Mouse (Mus musculus) megakaryocyte progenitor cell, adult 5-6 weeks (primary cell): Measurements from ENCODE around the gene Armc9. TPM values are rescaled to one million over a fixed set of nuclear protein-coding genes. Genes with fewer than 3 reads are reported as not detected.

Source experiments
- ATAC-seq: replicated peaks from 2 replicates; pipeline ENCODE4 v1.8.0; 2016; ENCODE audit warnings: mild to moderate bottlenecking, moderate TSS enrichment, inconsistent platforms; ENCODE audit not compliant: poor library complexity
- total RNA-seq, 2 experiments: library from RNA; stranded (forward) in 1 of 2; stranded (reverse) in 1 of 2; fragments of 157-497, 149-512 nt in 1 of 2; fragments of 200-1000 nt in 1 of 2; gene quantifications; 2 replicates each; pipeline versions ENCODE4 v1.2.3 to v1.2.4; 2015 to 2017

The Armc9 gene
- total RNA-seq, 2 experiments from 2014 or later, result 5.0 to 11.5 TPM

DNA sequence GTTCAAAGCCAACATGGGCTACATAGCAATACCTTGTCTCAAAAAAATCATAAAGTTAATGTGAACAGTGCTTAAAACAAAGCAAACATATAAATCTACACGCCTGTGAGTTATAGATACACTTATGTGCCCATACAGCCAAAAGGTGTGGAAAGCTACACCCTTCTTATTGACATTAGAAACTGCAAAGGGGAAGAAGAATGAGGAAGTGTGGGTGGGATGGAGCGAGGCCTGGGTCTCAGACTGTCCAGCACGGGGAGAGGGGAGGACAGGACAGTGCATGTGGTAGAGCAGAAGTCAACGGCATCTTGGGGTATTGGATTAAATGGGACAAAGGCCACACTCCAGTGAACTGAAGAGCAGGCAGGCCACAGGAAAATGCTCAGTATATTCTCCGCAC lies 61.8 kb downstream of the Armc9 start:
- no peak for ATAC-seq

DNA sequence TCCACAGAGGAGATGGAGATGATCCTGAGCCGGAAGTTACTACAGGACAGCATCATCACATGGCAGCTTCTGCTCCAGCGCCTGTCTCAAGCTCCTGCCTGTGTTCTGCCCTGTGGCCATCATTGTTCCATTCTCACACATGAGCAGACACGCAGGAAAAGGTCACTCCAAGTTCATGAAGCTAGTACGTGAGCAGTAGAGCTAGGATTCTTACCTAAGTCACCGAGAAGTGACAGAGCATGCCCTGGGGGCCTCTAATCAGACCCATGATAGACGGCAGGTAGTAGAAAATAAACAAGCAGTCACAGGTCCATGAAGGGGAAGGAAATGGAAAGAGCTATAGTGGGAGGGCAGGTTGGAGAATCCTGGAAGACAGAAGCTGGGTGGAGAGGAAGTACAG lies 63.4 kb downstream of the Armc9 start:
- ATAC-seq, result peak; percentile 18

DNA sequence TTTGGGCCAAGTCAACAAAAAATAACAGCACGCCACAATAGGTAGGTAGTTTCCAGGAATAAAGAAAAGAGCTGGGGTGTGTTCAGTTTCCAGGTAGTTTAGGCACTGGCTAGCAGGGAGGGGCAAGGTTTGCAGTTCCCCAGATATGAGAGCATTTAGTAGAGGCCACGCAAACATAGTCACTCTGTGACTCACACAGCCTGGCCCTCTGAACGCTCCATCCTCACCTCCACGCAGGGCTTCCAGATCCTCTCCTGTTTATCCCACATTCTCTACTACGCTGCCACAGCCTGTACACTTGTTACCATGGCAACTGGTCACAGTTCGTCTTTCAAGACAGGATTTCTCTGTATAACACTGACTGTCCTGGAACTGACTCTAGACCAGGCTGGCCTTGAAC lies 70.6 kb downstream of the Armc9 start:
- ATAC-seq, result no peak

DNA sequence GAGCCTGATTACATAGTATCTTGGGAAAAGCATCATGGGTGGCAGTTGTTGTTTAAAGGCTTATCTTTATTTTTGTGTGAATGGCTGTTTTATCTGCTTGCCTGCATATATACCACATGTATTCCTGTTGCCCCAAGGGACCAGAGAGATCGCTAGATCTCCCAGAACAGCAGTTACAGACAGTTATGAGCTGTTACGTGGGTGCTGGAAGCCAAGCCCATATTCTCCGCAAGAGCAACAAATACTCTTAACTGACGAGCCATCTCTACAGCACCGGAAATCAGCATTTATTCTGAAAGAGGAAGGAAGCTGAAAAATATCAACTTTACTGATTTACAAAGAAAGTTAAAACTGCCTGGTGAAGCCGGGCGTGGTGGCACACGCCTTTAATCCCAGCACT lies 74.1 kb downstream of the Armc9 start:
- peak; percentile 83 for ATAC-seq

DNA sequence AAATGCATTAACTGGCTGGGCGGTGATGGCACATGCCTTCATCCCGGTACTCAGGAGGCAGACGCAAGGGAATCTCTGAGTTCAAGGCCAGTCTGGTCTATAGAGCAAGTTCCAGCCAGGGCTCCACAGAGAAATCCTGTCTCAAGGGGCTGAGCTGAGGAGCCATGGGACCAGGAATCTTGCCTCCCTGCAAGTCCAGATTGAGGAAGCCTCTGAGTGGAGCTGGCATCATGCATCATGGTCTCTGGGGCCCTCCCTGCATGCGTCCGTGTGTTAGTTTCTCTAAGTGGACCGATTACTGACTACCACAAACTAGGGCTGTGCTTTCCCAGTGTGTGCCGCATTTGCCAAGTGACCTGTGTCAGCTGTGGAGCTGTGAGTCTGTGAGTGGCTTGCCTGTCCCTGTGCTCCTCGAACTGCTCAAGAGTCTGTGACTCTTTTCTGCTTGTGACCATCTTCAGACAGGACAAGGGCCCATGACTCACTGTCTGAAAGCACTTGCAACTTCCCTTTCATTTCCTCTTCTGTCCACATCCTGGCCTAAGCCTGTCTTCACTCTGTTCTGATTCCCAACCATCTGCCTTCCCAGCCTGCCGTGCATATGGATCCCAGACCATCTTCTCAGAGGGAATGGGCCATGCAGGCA lies 74.7 kb downstream of the Armc9 start:
- ATAC-seq, result peak; percentile 43

DNA sequence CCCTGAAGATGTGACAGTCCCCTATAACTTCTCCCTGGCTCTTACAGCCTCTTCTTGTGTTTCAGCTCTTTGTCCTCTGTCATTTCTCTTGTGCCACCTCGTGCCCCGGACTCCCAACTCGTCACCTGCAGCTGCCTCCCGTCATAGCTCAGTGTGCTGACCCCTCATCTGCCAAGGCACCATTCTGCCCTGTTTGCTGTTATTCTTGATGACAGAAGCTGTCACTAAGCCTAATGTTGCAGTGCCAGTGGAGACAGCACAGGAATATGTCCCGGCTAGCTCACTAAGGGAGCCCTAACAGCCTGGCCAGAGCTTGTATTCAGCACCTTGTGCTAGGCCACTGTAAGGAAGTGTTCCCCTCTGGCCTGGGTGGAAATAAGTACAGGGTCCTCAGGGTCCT lies 78.1 kb downstream of the Armc9 start:
- ATAC-seq, result no peak

DNA sequence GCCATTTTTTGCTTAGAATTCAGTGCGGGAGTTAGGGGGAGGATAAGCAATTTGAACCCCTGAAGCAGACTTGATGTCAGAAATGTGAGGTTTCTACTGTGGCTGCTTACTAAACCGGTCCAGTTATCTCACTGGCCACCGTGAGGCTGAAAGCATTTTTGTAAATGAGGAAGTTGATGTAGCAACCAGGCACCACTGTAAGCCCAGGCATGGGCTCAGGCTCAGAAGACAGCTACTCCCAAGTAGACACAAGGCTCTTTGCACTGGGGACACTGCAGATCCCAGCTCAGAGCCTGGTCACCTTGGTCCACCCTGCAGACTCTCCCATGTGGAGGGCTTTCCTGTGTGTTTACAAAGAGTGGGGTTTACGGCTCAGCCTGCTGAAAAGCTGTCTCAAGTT lies 79.2 kb downstream of the Armc9 start:
- peak; percentile 83 for ATAC-seq

DNA sequence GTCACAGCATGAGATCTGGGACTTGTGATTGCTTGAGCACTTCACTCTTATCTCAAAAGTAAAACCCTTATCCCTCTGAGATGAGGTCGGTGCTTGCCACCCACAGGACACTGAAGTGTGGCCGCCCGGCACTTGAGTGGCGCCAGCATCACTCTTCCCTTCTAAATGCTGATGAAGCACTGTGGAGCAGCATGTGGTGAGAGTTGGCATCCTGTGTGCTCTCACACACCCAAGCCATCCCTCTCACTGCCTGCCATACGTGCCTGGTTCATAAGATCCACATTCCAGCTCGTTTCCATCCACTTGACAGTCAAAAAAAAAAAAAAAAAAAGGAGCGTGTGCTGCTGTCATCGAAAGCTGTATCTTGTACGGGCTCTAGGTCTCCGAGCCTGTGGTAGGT lies 80.5 kb downstream of the Armc9 start:
- no peak for ATAC-seq

DNA sequence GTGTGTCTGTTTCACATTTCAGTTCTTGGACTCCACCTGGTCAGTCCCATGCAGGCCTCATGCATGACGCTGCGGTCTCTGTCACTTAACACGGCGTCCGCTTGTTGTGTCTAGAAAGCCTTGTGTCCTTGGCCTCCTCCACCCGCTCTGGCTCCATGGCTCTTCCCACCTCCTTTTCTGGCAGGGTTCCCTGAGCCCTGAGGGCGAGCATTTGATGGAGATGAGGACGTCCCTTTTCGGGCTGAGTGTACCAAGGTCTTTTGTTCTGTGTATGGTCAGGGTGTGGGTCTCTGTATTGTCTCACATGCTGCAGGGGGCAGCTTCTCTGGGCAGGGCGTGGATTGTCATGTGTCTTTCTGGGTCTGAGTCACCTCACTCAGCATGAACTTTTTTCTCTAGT lies 81.9 kb downstream of the Armc9 start:
- ATAC-seq, result no peak

DNA sequence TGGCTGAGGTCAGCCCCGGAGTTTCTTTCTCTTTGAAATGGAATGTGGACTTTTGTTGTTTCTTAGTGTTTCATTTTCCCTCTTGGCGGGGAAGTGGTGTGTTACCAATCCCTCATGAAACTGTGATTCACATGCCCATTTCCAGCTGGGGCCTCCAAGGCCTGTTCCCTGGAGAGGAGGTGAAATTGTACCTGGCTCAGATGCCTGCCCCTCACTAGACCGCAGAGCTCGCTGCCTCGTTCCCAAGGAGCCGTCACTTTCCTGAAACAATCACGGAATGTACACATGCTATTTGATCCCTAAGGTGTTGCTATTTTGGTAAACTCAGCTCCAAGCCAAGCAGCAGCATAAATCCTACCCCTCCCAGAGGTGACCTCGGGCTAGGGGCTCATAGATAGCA lies 84.4 kb downstream of the Armc9 start:
- no peak for ATAC-seq

DNA sequence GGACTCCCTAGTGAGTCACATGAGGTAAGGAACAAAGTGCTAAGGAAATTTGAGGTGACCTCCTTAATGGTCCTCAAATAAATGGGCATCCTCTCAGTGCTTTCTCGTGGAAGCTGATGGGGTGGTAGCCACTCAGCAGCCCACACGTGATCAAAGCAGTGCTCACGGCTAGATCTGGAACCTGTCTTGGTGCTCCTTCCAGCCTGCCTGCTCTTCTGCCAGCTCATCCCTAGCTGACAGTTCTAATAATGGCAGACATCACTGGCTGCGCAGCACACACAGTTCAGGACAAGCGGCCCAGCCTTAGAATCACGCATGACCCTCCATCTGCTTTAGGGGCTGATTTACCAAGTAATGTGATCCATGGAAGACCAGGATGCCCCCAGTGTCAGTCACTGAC lies 85.3 kb downstream of the Armc9 start:
- ATAC-seq, result no peak

DNA sequence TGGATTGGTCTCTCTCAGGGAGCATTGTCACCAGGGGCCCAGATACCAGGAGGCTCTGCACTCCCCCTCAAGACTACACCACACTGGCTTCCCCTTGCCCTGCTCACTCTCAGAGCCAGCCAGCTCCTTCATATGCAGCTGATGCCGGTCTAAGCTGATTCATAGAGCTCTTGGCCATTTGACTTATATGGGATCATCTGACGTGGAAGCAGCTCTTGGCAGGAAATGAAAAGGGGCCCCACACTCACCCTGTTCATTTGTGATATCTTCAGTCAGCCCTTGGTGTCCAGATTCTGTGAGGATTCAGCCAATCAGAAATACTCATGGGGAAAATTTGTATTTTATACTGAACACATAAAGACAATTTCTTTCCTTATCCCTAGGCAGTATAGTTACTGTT lies 86.4 kb downstream of the Armc9 start:
- peak; percentile 8; the same call in 1 of the 2 replicates for ATAC-seq

DNA sequence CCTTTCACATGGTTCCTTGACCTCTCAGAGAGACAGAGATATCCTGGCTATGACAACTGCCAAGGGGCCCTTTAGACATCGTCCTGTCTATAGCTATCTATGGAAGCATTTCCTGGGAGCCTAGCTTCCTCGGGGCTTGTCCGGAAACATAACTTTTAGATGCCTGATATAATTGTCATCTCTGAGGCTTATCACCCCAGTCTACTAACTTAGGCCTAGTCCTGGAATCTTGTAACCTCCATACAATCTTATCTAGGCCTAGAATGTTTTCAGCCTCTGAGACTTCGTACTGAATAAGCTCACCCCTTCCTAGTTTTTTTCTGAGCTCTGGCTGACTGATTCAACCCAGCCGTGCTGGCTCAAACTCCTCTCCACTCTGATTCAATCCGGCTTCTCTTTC lies 88.9 kb downstream of the Armc9 start:
- no peak for ATAC-seq

DNA sequence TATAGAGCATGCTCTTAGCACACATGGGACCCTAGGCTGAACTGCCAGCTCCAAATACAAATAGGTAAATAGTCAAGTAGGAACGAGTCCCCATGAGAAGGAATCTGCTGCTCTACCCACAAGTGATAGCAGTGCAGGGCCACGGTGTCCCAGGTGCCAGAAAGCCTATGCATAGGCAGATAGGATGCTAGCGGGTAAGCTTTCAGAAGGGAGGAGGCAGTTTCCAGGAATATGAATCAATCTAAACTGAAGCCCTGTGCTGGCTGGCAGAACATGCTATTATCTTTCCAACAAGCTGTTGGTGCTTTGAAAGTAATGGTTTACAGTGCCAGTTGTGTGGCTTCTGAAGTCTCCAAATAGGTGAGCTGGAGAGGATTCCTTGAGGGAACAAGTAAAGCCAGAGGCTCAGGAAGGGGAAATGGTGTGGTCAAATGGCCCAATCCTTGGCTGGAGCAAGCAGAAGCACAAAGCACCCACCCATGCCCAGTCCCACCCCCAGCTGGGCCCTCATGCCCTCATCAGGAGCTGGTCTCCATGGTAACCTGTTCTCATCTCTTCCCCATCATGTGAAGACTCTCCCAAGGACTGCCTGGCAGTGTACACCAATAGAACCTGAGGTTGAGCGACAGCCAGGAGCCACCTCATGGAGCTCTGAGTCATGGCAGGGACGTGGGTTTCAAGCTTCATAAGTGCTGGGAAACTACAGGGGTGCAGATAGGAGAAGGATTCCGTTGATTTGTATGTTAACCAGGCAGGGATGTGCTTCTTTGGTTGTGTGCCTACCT lies 90.9 kb downstream of the Armc9 start:
- ATAC-seq, result peak; percentile 86

DNA sequence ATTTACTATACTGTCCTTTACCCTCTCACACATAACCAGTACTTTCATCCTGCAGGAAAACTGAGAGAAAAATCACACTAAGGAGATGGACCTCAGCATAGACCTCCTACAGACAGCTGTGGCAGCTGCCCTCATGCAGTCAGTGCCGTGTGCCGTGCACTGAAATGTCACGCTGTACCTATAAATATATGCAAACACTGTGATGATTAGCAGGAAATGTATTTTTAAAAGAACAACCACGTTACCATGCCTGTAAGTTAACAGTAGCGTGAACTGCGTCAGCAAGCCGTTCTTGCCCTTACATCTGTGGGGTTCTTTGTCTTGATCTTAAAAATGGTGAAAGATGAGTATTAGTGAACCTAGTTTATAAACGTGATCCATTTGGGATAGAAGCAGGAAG lies 98.8 kb downstream of the Armc9 start:
- no peak for ATAC-seq

DNA sequence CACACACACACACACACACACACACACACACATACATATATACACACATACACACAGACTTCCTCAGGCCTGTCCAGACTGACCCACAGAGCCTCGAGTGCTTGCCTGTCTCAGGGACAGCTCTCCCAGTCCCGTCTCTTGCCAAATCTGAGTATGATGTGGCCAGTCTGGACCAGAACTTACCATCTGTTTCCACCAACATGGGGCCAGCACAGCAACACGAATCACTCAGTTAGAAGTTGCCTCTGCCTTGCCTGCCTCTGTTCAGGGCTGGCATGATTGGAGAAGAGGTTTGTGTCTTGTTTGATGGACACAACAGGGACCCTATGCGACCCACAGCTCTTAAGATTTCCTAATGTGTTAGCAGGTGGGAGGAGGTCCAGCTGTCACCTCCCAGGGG lies 101.7 kb downstream of the Armc9 start:
- ATAC-seq, result no peak

DNA sequence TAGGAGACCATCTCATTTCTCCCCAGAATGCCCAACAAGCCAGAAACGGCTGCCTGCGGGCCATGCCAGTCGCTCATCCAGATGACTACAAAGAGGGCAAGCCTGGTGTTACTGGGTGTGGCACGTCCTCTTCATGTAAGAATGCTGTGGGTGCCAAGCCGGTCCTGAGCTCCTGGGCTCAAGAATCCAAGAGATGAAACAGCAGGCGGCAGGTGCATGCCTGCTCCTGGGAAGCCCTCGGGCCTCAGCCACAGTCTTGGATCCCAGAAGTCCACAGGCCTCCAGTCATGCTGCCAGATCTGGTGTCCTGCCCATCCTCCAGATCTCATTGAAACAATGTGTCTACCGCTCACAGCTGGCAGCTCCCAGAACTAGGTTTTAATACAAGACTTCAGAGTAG lies 102.6 kb downstream of the Armc9 start:
- no peak for ATAC-seq

DNA sequence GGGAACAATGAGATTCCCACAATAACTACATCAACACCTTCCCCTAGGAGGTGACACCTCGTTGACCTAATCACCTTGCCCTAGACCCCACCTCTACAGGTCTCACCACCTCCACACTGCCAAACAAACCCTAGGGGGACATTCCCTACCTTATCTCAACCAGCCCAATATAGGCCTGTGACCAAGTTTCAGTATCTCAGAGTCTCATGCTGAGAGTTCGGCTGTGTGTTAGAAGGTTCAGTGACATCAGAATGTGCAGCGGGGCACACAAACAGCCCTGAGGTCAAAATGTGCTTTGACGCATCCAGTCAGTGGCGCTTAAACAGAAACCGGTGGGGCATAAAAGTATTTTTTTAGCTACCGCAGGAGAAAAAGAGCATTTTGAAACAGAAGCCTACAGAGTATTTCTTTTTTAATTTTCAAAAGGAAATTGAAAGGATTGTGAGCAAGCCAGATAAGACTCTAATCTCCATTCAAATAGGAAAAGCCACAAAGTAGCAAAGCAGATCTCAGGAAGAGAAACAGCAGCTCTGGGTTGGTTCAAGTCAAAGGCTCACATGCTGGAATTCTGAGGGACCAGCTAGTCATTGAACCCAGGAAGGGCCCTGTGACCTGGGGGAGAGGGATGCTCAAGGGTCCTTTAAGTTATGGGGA lies 103.7 kb downstream of the Armc9 start:
- ATAC-seq, result peak; percentile 76

DNA sequence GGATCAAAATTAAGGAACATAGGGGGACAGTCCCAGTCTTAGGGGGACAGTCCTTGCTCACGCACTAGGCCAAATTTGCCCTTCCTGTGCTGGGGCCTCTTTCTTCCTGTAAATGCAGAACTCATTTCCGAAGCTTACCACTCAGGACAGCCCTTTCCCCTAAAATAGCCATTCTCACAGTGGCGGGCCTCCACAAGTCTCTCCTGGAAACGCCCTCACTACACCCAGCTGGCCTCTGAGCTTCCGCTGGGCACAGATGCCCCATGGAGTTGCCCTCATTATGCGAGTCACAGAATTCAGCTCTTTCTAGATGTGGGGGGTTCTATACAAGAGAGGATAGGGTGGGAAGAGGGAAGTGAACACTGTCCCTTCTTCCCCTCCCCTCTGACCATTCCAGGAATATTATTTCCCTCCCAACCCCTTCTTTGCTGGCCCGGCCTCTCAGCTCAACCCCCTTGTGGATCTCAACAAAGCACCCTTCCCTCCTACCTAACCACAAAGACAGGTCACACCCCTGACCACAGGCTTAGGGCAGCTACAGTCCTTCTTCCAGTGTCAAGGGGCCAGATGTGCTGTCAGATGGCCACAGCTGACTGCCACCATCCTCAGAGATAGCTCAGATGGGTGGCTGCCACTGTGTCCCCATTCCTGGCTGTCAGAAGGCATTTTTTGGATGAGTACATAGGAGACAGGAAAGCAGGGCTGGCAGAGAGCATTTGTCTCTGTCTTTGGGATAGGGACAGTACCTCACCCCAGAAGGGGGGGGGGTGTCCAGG lies 109.2 kb downstream of the Armc9 start:
- ATAC-seq, result peak; percentile 72

DNA sequence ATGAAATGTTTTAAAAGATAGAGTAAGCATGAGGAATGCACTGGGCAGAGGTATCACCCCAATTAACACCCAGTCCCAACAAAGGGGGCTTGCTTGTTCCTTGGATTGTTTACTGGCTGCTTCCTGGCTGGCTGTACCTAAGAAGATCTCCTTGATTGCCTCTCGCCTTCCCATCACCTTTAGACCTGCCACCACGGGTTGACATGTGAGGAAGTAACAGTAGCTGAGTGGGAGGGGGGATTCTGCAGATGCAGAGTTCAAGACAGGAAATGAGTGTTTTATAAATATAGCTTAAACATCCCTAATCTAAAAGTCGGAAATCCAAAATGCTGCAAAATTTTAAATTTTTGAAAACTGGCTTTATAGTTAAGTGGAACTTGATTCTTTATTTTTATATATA lies 110.5 kb downstream of the Armc9 start:
- no peak for ATAC-seq

DNA sequence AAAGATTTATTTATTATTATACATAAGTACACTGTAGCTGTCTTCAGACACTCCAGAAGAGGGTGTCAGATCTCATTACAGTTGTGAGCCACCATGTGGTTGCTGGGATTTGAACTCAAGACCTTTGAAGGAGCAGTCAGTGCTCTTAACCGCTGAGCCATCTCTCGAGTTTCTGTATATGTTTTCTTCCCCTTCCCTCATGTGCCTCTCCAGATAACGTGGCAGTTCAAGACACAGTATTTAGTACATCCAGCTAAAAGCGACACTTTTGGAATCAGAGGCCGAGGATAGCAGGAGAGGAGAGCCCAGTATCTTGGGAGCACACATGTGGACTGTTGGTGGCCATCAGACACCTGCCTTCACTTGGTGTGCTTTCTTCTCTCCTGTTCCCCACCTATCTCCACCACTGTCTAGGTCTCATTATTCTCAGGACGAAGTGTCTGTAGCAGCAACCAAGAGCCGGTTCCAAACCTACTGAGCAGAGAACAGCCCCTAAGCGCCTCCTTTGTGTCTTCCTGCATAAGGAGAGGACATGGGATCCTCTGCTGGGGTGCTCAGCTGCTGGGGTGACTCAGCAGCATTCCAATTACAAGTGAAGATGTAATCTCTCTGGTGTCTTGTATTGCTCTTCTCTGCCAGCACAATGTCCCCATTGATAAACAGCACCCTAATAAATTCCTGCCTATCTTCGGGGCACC lies 114.1 kb downstream of the Armc9 start:
- peak; percentile 80 for ATAC-seq
